Mouse (Mus musculus) c-Kit-positive CD71-positive TER-119-negative erythroid progenitor cells, embryonic 14.5 days (primary cell): ENCODE data around the gene Nup107.
"Not testable (repeated sequence)": the region's sequence is repeated elsewhere in the genome, so short reads cannot be mapped to it uniquely, and the experiment has no call there.

Source experiments
- DNase-seq: peaks from one replicate; pipeline ENCODE4 v3.0.0-alpha.2; 2013; ENCODE audit warnings: low read depth

The Nup107 gene

GRCm38 (mm10) chr10:117735396-117735795 lies 57.1 kb downstream of the Nup107 start:
- DNase-seq: not testable (repeated sequence)

- not testable (repeated sequence) for DNase-seq
Observed at GRCm38 (mm10) chr10:117734104-117734852, 58.2 kb downstream of the Nup107 start.

- DNase-seq: not testable (repeated sequence)
Observed at GRCm38 (mm10) chr10:117733626-117734025, 58.9 kb downstream of the Nup107 start.

- no peak for DNase-seq
Observed at GRCm38 (mm10) chr10:117732962-117733592, 59.4 kb downstream of the Nup107 start.

- DNase-seq: peak; percentile 80
Observed at GRCm38 (mm10) chr10:117732184-117732583, 60.3 kb downstream of the Nup107 start.

- DNase-seq: peak; percentile 64
Observed at GRCm38 (mm10) chr10:117731244-117732101, 61.0 kb downstream of the Nup107 start.

GRCm38 (mm10) chr10:117730637-117731203 lies 61.8 kb downstream of the Nup107 start:
- DNase-seq: no peak

GRCm38 (mm10) chr10:117730140-117730539 lies 62.4 kb downstream of the Nup107 start:
- no peak for DNase-seq

GRCm38 (mm10) chr10:117729139-117729814 lies 63.2 kb downstream of the Nup107 start:
- no peak for DNase-seq

GRCm38 (mm10) chr10:117728574-117728973 lies 63.9 kb downstream of the Nup107 start:
- DNase-seq: no peak

- DNase-seq: no peak
Observed at GRCm38 (mm10) chr10:117727518-117728110, 64.9 kb downstream of the Nup107 start.

GRCm38 (mm10) chr10:117726888-117727385 lies 65.6 kb downstream of the Nup107 start:
- no peak for DNase-seq

GRCm38 (mm10) chr10:117726350-117726749 lies 66.2 kb downstream of the Nup107 start:
- no peak for DNase-seq

GRCm38 (mm10) chr10:117725671-117726070 lies 66.8 kb downstream of the Nup107 start:
- DNase-seq: no peak

- no peak for DNase-seq
Observed at GRCm38 (mm10) chr10:117724804-117725361, 67.6 kb downstream of the Nup107 start.

- DNase-seq: no peak
Observed at GRCm38 (mm10) chr10:117724136-117724718, 68.3 kb downstream of the Nup107 start.

- DNase-seq: no peak
Observed at GRCm38 (mm10) chr10:117718161-117719119, 74.1 kb downstream of the Nup107 start.

- DNase-seq: no peak
Observed at GRCm38 (mm10) chr10:117717583-117717982, 74.9 kb downstream of the Nup107 start.

GRCm38 (mm10) chr10:117716686-117717085 lies 75.8 kb downstream of the Nup107 start:
- DNase-seq: no peak
